Mouse (Mus musculus): ENCODE measurements at regions not wholly inside any gene's neighbourhood (a gene's known extent, or its start where the extent isn't known, plus 50 kb on each side); places are given as distances from the start of the nearest gene placed in this dataset.
A peak's percentile ranks its signal among the peaks of the same experiment; 100 is the strongest.

- DNase-seq: no peak
These were observed 174.2 kb downstream of the Mroh4 start for GRCm38 (mm10) chr15:74461935-74462334.

- DNase-seq: no peak
These were observed 176.7 kb downstream of the Mroh4 start for GRCm38 (mm10) chr15:74459345-74459975.

DNA sequence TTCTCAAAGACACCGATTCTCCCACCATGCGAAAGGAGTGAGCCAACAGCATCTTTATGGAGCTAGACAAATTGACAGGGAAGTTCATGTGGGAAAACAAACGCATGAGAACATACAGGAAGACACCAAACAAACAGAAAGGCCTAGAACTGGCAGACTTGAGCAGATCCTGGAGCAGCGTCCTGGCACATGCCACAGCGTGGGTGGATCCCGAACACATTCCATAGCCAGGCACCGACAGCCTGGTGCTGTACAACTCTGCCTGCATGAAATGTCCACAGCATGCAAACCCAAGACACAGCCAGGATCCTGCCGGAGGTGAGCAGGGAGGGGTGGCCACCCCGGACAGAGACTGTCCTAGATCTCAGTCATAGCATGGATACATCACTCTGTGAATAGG is 177.2 kb downstream of the Mroh4 start:
- DNase-seq: peak; percentile 69 to 76

DNA sequence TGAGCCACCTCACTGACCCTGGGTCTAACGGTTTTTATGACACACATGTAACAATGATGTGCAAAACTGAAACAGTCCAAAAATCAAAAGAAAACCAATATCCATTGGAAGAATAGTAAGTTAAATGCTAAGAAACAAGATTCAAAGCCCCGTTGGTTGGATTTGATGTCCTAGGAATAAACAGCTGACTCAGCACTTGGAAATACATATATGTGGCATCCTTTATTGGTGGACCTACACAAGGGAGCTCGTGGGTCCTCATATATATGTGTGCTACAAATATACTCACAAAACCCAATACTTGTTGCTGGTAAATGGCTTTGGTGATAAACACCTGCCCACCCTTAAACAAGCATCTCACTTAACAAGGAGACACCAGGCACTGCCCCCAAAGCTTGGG is 178.2 kb downstream of the Mroh4 start:
- no peak for DNase-seq

GRCm38 (mm10) chr15:74456675-74457040 is 179.5 kb downstream of the Mroh4 start:
- DNase-seq: no peak

GRCm38 (mm10) chr15:74455921-74456674 is 180.1 kb downstream of the Mroh4 start:
- DNase-seq: no peak

- DNase-seq: peak; percentile 66 to 80
These were observed 181.6 kb downstream of the Mroh4 start for GRCm38 (mm10) chr15:74454543-74454942.

- DNase-seq: peak in 1 of 2 experiments; percentile 34
These were observed 182.3 kb downstream of the Mroh4 start for GRCm38 (mm10) chr15:74453810-74454209.

- DNase-seq: peak; percentile 48 to 52
These were observed 183.7 kb downstream of the Mroh4 start for GRCm38 (mm10) chr15:74452426-74452825.

GRCm38 (mm10) chr15:74441889-74442288 is 194.3 kb downstream of the Mroh4 start:
- no peak for DNase-seq

DNA sequence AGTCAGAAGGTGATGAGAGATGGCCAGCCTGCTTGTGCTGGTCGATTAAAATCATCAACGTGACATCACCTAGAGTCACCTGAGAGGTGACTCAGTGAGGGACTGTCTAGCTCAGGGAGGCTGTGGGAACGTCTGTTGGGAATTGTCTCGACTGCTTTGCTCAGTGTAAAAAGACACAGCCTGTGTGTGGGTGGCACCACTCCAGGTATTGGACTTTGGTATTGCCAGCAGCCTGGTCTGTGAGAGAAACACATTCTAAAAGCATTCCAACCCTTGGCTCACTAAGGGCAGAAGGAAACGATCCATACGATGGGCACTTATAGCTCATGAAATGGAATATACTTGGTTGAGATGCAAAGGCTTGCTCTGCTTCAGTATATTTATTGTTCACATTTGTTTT is 209.2 kb downstream of the Mroh4 start:
- peak; percentile 26 to 29 for DNase-seq

DNA sequence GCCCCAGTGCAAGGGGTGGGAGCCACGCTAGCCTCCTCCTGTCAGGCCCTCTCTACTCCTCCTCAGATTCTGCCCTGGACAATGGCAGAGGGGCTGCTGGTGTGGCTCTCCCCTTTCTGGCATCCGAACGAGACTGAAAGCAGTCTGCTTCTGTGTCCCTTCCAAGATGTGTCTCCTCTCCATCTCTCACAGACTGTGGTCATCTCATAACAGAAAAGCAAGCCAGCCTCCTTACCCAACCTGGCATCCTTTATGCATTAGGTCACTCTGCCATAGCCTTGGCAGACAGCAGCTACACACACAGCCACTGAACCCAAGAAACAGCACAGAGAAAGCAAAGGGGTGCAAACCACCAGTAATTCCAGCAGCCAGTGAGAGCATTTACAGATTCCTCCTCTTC is 213.2 kb downstream of the Mroh4 start:
- DNase-seq: peak; percentile 15 to 30

DNA sequence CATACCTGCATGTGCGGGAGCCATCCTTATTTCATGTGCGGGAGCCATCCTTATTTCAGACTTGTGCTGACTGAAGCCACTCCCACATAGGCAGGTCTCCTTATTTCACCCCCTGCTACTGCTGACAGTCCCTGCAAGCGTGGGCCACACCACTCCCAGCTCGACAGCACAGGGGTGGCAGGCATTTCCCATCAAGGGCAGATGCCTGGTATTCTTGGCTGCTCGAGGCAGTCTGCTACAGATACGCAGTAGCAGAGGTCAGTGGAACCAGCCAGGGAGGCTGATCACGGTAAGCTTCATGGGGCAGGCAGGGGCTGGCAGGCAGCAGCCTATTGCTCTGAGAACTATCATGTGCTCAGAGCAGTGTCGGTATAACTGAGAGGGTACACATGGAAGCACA is 215.6 kb downstream of the Mroh4 start:
- no peak for DNase-seq

- no peak for DNase-seq
These were observed 217.5 kb downstream of the Mroh4 start for GRCm38 (mm10) chr15:74418635-74419034.

- no peak for DNase-seq
These were observed 222.9 kb downstream of the Mroh4 start for GRCm38 (mm10) chr15:74413217-74413616.

DNA sequence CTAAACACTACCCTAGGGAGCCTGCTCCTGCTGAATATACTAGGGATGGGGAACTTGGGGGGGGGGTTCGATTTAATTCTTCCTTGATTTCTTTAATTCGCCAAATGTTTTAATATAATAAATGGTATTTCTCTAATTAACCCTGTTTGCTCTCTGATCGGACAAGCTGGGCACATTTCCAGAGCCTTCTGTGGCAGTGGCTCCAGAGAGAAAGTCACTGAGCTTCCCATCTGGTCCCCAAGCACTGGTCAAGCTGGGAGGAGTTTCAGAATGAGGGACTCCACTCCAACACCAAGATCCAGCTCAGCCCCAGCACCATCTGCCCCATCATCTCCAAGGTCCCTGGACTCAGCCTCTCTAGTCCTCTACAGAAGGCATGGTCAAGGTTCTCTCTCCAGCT is 223.9 kb downstream of the Mroh4 start:
- DNase-seq: peak; percentile 23 to 44

- peak; percentile 32 to 33 for DNase-seq
These were observed 225.1 kb downstream of the Mroh4 start for GRCm38 (mm10) chr15:74411097-74411496.

DNA sequence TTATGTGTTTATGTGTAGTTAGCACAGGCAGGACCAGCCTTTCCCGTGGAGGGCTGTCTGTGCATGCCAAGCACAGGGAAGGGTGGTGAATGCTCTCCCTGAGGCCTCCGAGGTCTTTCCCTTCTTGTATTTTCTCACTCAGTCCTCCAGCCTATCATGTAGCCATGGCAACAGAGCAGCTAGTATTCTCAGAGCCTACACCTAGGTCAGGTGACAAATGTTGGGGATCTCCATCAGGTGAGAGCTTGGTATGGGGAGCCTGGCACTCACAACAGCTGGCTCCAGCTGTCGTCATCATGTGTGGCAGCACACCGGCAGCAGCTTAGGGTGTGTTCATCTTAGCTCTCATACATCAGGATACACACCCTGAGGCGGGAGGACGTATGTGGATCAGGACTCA is 231.3 kb downstream of the Mroh4 start:
- no peak for DNase-seq

DNA sequence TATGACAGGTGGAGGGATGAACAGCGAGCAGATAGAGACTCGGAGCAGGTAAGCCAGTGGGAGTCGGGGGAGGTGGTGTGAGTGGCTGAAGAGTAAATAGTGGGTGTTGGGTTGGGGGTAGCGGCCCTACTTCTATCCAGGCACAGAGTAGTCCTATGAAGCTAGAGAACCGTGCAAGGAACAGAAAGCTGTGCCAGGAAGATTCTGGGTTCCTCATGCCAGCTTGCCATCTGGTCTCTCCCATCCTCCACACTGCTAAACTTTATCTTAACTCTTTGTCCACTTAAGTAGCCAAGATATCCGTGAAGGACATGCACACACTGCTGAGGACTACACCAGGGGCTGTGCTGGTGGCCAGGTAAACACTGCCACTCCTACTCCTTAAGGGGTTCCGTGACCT is 234.9 kb downstream of the Mroh4 start:
- DNase-seq: no peak

DNA sequence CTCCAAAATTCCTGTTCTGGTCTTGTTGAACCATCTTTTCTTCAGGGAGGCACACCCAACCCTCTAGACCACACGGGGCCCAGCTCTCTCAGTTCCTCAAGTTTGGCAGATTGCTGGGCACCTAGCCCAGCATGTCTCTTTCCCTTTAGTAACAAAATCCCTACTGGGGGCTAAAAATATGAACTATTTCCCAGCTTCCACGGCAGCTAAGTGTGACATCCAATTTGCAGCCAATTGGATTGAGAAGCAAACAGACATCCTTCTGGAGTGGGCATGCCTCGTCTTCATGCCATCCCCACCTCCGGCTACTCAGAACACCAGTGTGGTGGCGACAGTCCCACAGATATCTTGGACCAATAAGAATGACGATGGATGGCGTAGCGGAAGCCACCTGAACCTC is 240.1 kb downstream of the Mroh4 start:
- DNase-seq: no peak

- DNase-seq: no peak
These were observed 248.6 kb downstream of the Mroh4 start for GRCm38 (mm10) chr15:74387533-74387932.

- no peak for DNase-seq
These were observed 253.6 kb downstream of the Mroh4 start for GRCm38 (mm10) chr15:74382556-74382955.

DNA sequence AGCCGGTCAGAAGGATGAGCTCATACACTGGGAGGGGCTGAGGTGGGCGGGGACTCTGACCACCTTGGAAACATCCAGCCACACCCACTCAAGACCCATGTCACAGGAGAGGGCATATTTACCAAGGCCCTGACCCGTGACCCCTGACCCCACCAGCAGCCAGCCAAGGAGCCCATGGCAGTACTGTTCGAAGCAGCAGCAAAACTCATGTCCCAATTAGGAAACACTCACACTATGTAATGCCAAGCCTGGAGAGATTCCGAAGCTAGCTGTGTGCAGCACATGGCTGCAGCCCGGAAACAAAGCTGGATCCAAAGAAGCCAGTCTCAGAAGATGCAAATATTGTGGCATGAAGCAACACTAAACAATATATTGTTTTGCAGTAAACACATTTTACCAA is 256.8 kb downstream of the Mroh4 start:
- no peak for DNase-seq

GRCm38 (mm10) chr15:74369461-74369860 is 266.7 kb downstream of the Mroh4 start:
- DNase-seq: no peak

DNA sequence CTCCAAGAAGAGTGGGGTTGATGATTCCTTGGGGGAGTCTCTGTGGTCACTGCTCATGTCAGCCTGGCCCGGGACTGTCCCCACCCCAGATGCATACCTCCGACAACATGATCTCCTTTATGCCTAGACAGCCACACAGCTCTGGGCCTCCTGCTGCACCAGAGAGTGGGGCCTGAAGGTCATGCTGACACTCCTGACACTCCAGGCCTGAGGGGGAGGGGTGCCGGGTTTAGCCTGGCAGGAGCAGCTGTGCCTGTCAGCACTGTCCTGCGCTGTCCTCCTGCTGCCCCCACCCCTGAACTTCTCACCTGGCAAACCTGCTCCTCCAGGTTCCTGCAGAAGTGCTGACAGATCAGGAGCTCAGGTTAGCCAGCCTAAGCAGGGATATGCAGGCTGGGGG is 288.2 kb downstream of the Mroh4 start:
- DNase-seq: no peak

Data from cerebellum, adult 18-20 months (tissue).